Mouse (Mus musculus) midbrain, embryonic 14.5 days (tissue): ENCODE measurements around the gene Ly6g6f. TPM values are rescaled to one million over a fixed set of nuclear protein-coding genes. Genes with fewer than 3 reads are reported as not detected.

Experiments used
- ATAC-seq: fragments of 200-750 bp; cut with Nextera tagmentation; 2 replicates; pipeline ENCODE4 v1.8.0; 2017; ENCODE audit warnings: moderate number of reproducible peaks, moderate library complexity; ENCODE audit not compliant: low FRiP score, low TSS enrichment
- DNase-seq: peaks from one replicate; pipeline ENCODE4 v3.0.0-alpha.2; 2015
- H3K27ac ChIP-seq: fragments of 300-500 bp; sonication (generic); replicated peaks from 2 replicates; pipeline ENCODE4 v1.5.1; 2014; ENCODE audit warnings: mild to moderate bottlenecking, low read depth, low read length, moderate library complexity
- H3K27me3 ChIP-seq: fragments of 300-500 bp; sonication (generic); 2 replicates; pipeline ENCODE4 v1.6.1; 2014; ENCODE audit warnings: low read length, control low read depth, mixed read lengths; ENCODE audit not compliant: control insufficient read depth, insufficient read depth
- H3K36me3 ChIP-seq: fragments of 300-500 bp; sonication (generic); 2 replicates; pipeline ENCODE4 v1.6.1; 2014; ENCODE audit warnings: low read length, control low read depth; ENCODE audit not compliant: control insufficient read depth, insufficient read depth
- H3K4me1 ChIP-seq: fragments of 300-500 bp; sonication (generic); 2 replicates; pipeline ENCODE4 v1.6.1; 2014; ENCODE audit warnings: mild to moderate bottlenecking, antibody characterized with exemption, low read length, control low read depth; ENCODE audit not compliant: control insufficient read depth, insufficient read depth
- H3K4me2 ChIP-seq: fragments of 300-500 bp; sonication (generic); 2 replicates; pipeline ENCODE4 v1.6.1; 2014; ENCODE audit warnings: mild to moderate bottlenecking, low read length, moderate library complexity
- H3K4me3 ChIP-seq: fragments of 300-500 bp; sonication (generic); replicated peaks from 2 replicates; pipeline ENCODE4 v1.5.1; 2014; ENCODE audit warnings: low read depth, low read length
- H3K9ac ChIP-seq: fragments of 300-500 bp; sonication (generic); replicated peaks from 2 replicates; pipeline ENCODE4 v1.6.1; 2014; ENCODE audit warnings: mild to moderate bottlenecking, low read length, moderate library complexity
- H3K9me3 ChIP-seq: fragments of 300-500 bp; sonication (generic); 2 replicates; pipeline ENCODE4 v1.6.1; 2016; ENCODE audit warnings: low read length, control low read depth, mixed read lengths; ENCODE audit not compliant: control insufficient read depth
- WGBS: fragments of 180-500 bp; shearing (Covaris S2); extraction: QIAGEN DNeasy Blood & Tissue Kit; methylation state at CpG from one replicate; pipeline ENCODE4 v1.1.7; 2014; 5-methylcytosine and 5-hydroxymethylcytosine counted together
- polyA plus RNA-seq: library from polyadenylated mRNA; unstranded; fragments of >200 nt; fragmentation: Nextera tagmentation; extraction: Ambion mirVana; gene quantifications from 2 replicates; pipeline ENCODE4 v1.2.1, GENCODE M21; 2014

Gene Ly6g6f
- not detected in 2 replicates for polyA plus RNA-seq

GRCm38 (mm10) chr17:35085208-35085865 lies at the start of gene Ly6g6f:
Gene Ly6g6f (minus strand): TSS chr17:35085610.
- Histone ChIP-seq H3K4me3 (no peak within 1 kb of the TSS), H3K27ac (no peak within 1 kb of the TSS), H3K4me1 (peaks cover 6% of the 10 kb centered on the region), H3K36me3 (no peaks in the 10 kb centered on the region), H3K9me3 (no peaks in the 10 kb centered on the region), H3K27me3 (no peaks in the 10 kb centered on the region), H3K9ac (no peak within 1 kb of the TSS), H3K4me2 (no peak within 1 kb of the TSS)
- WGBS: 85% methylated on average over 7 of the region's 7 CpGs
- no peak for DNase-seq
- no peak for ATAC-seq

GRCm38 (mm10) chr17:35134801-35135590 lies 49.6 kb upstream of the Ly6g6f start, which contains the start of gene Bag6:
Gene Bag6 (plus strand): TSS chr17:35135178.
- peak; percentile 99 for DNase-seq
- WGBS: under 1% methylated on average over 66 of the region's 66 CpGs
- H3K4me3 ChIP-seq: peak within 1 kb of the TSS; percentile 75
- no peaks in the 10 kb centered on the region for H3K27me3 ChIP-seq
- peak within 1 kb of the TSS; percentile 92 for H3K4me2 ChIP-seq
- peak within 1 kb of the TSS; percentile 75 for H3K9ac ChIP-seq
- H3K27ac ChIP-seq: peak within 1 kb of the TSS; percentile 96
- H3K36me3 ChIP-seq: peaks cover 23% of the 10 kb centered on the region
- peak; percentile 95 for ATAC-seq
- H3K4me1 ChIP-seq: peaks cover 13% of the 10 kb centered on the region
- H3K9me3 ChIP-seq: no peaks in the 10 kb centered on the region

- ATAC-seq (no peak), DNase-seq (no peak)
- H3K27ac ChIP-seq: no peak overlapping the region
- H3K4me3 ChIP-seq: no peak overlapping the region
- H3K9ac ChIP-seq: no peak overlapping the region
- peaks cover 13% of the 10 kb centered on the region for H3K4me1 ChIP-seq
- H3K36me3 ChIP-seq: peaks cover 12% of the 10 kb centered on the region
- H3K4me2 ChIP-seq: no peak overlapping the region
- 95% methylated on average over 7 of the region's 7 CpGs for WGBS
- H3K27me3 ChIP-seq: no peaks in the 10 kb centered on the region
- H3K9me3 ChIP-seq: no peaks in the 10 kb centered on the region
Observed at GRCm38 (mm10) chr17:35133517-35133916, 48.1 kb upstream of the Ly6g6f start.

- Histone ChIP-seq H3K9ac (no peak overlapping the region), H3K27ac (no peak overlapping the region), H3K27me3 (no peaks in the 10 kb centered on the region), H3K9me3 (no peaks in the 10 kb centered on the region), H3K4me3 (no peak overlapping the region), H3K36me3 (peaks cover 8% of the 10 kb centered on the region; the same call in 1 of the 2 replicates), H3K4me1 (peaks cover 11% of the 10 kb centered on the region), H3K4me2 (no peak overlapping the region)
- 86% methylated on average over 3 of the region's 3 CpGs for WGBS
- ATAC-seq: no peak
- DNase-seq: no peak
Observed at GRCm38 (mm10) chr17:35132174-35132560, 46.8 kb upstream of the Ly6g6f start.

- Histone ChIP-seq H3K9me3 (no peaks in the 10 kb centered on the region), H3K4me3 (no peak within 1 kb of the TSS), H3K27me3 (no peaks in the 10 kb centered on the region), H3K4me2 (no peak within 1 kb of the TSS), H3K4me1 (peaks cover 10% of the 10 kb centered on the region), H3K36me3 (peaks cover 8% of the 10 kb centered on the region; the same call in 1 of the 2 replicates), H3K27ac (no peak within 1 kb of the TSS), H3K9ac (no peak within 1 kb of the TSS)
- no peak for ATAC-seq
- 88% methylated on average over 15 of the region's 15 CpGs for WGBS
- DNase-seq: no peak
Observed at GRCm38 (mm10) chr17:35131500-35132173, 46.2 kb upstream of the Ly6g6f start, which contains the start of gene Apom. Gene Apom (minus strand): TSS chr17:35132050.

- no peaks in the 10 kb centered on the region for H3K27me3 ChIP-seq
- H3K4me2 ChIP-seq: no peak overlapping the region
- peaks cover 7% of the 10 kb centered on the region; the same call in 1 of the 2 replicates for H3K4me1 ChIP-seq
- H3K9ac ChIP-seq: no peak overlapping the region
- H3K27ac ChIP-seq: no peak overlapping the region
- H3K4me3 ChIP-seq: no peak overlapping the region
- DNase-seq (no peak), ATAC-seq (no peak)
- WGBS: 89% methylated on average over 8 of the region's 8 CpGs
- peaks cover 8% of the 10 kb centered on the region; the same call in 1 of the 2 replicates for H3K36me3 ChIP-seq
- no peaks in the 10 kb centered on the region for H3K9me3 ChIP-seq
Observed at GRCm38 (mm10) chr17:35131038-35131437, 45.6 kb upstream of the Ly6g6f start.

GRCm38 (mm10) chr17:35128996-35129395 lies 43.6 kb upstream of the Ly6g6f start:
- Histone ChIP-seq H3K27ac (no peak overlapping the region), H3K36me3 (peaks cover 13% of the 10 kb centered on the region; the same call in 1 of the 2 replicates), H3K4me3 (no peak overlapping the region), H3K9me3 (no peaks in the 10 kb centered on the region), H3K27me3 (no peaks in the 10 kb centered on the region), H3K4me1 (peaks cover 7% of the 10 kb centered on the region; the same call in 1 of the 2 replicates), H3K4me2 (no peak overlapping the region), H3K9ac (no peak overlapping the region)
- DNase-seq (no peak), ATAC-seq (no peak)
- WGBS: 73% methylated on average over 11 of the region's 11 CpGs

GRCm38 (mm10) chr17:35127017-35127416 lies 41.6 kb upstream of the Ly6g6f start:
- H3K27ac ChIP-seq: no peak overlapping the region
- peak overlapping the region; percentile 78 for H3K9ac ChIP-seq
- no peaks in the 10 kb centered on the region for H3K27me3 ChIP-seq
- peak overlapping the region; percentile 59 for H3K4me3 ChIP-seq
- ATAC-seq: no peak
- H3K4me2 ChIP-seq: peak overlapping the region; percentile 77
- no peaks in the 10 kb centered on the region for H3K9me3 ChIP-seq
- H3K36me3 ChIP-seq: peaks cover 18% of the 10 kb centered on the region
- peaks cover 13% of the 10 kb centered on the region; the same call in 1 of the 2 replicates for H3K4me1 ChIP-seq
- no peak for DNase-seq
- WGBS: 68% methylated on average over 13 of the region's 13 CpGs
